Mouse (Mus musculus) spleen, adult 2 months (tissue): ENCODE results near the gene Cyp4f39. TPM values are rescaled to one million over a fixed set of nuclear protein-coding genes. Genes with fewer than 3 reads are reported as not detected.

Experiments used
- DNase-seq, 2 experiments: peaks; one replicate each; pipeline versions ENCODE4 v3.0.0 to v3.0.0-alpha.2; 2012 to 2021; ENCODE audit warnings: low spot score in 2 of 2, low read depth in 1 of 2
- H3K27ac ChIP-seq: fragments of 200-500 bp; 2 replicates; pipeline ENCODE4 v1.5.1; 2012; ENCODE audit warnings: low read length, inconsistent platforms; ENCODE audit not compliant: insufficient read depth
- H3K27me3 ChIP-seq: fragments of 200-500 bp; 2 replicates; pipeline ENCODE4 v1.6.1; 2012; ENCODE audit warnings: mild to moderate bottlenecking, moderate library complexity, low read length, inconsistent platforms; ENCODE audit not compliant: control insufficient read depth, insufficient read depth
- H3K36me3 ChIP-seq: fragments of 200-500 bp; 2 replicates; pipeline ENCODE4 v1.6.1; 2012; ENCODE audit warnings: mild to moderate bottlenecking, low read length, inconsistent platforms; ENCODE audit not compliant: control insufficient read depth, insufficient read depth
- H3K4me1 ChIP-seq: fragments of 200-500 bp; 2 replicates; pipeline ENCODE4 v1.6.1; 2011; ENCODE audit warnings: inconsistent platforms; ENCODE audit not compliant: control insufficient read depth, insufficient read depth, insufficient read length
- H3K4me3 ChIP-seq: fragments of 200-500 bp; 2 replicates; pipeline ENCODE4 v1.5.1; 2011; ENCODE audit warnings: mild to moderate bottlenecking, inconsistent platforms; ENCODE audit not compliant: insufficient read depth, insufficient read length; ENCODE audit errors: extremely low read depth
- CTCF ChIP-seq: fragments of 200-500 bp; IDR thresholded peaks from 2 replicates; pipeline ENCODE4 v1.5.1; 2011; ENCODE audit warnings: mild to moderate bottlenecking, inconsistent platforms; ENCODE audit not compliant: insufficient read depth, insufficient read length, insufficient replicate concordance; ENCODE audit errors: extremely low read depth
- POLR2A ChIP-seq: fragments of 200-500 bp; IDR thresholded peaks from 2 replicates; pipeline ENCODE4 v1.6.1; 2011; ENCODE audit warnings: low read depth, low read length, inconsistent platforms
- WGBS: fragments of 180-500 bp; shearing (Covaris S2); methylation state at CpG from one replicate; pipeline ENCODE4 v1.1.7; 2018; 5-methylcytosine and 5-hydroxymethylcytosine counted together
- polyA plus RNA-seq: library from polyadenylated mRNA; depleted of rRNA; stranded (reverse); fragments of >200 nt; gene quantifications from 2 replicates; pipeline ENCODE4 v1.2.3, GENCODE M21; 2012; rRNA removed

Cyp4f39 gene
- polyA plus RNA-seq, result 0.07 and 0.39 TPM in 2 replicates

DNA sequence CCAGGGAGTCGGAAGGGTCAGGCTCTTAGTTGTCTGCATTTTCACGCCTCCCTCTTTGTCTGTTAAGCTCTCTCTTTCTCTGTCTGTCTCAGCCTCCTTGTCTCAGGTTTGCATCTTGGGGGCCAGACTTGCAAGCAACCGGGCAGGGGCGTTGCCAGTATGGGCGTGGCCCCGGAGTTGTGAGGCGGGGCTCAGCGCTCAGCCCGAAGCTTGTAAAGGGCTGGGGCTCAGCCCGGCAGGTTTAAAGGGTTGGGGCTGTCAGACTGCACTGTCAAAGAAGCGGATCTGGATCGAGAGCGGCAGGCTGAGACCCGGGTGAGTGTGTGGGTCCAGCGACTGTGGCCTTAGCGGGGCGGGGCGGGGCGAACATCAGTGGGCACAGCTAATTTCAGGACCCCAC is at the start of gene Cyp4f39:
Gene Cyp4f39, plus strand, starts transcription at position 242 of the 400 bp plus-strand sequence.
- no peaks in the 10 kb centered on the region for H3K36me3 ChIP-seq
- WGBS, result 9% methylated on average over 19 of the region's 19 CpGs
- H3K27me3 ChIP-seq, result no peaks in the 10 kb centered on the region
- no peak within 1 kb of the TSS for H3K4me3 ChIP-seq
- DNase-seq, result no peak
- TF ChIP-seq CTCF, result no peak
- TF ChIP-seq POLR2A, result no peak
- H3K27ac ChIP-seq, result no peak within 1 kb of the TSS
- no peaks in the 10 kb centered on the region for H3K4me1 ChIP-seq

DNA sequence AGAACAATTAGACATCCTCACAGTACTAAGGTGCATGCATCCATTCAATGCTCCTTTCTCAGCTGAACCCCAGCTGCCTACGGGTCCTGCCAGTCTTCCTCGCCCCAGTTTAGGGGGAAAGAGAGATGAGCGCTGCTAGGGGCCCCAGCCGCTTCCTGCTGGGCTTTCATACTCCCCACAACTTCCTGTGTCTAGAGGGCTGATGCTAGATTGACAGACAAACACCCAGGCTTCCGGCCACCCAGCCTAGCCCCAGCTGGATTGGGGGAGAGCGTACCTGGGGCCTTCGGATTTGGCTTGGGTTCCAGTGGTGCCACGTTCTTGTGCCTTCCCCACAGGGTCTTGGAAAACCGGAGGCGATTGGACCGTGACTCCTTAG is 49.8 kb upstream of the Cyp4f39 start:
- peak overlapping the region; percentile 92 for H3K4me3 ChIP-seq
- H3K36me3 ChIP-seq, result peaks cover 10% of the 10 kb centered on the region
- DNase-seq, result peak; percentile 40 to 72
- no peaks in the 10 kb centered on the region for H3K27me3 ChIP-seq
- peak overlapping the region; percentile 95 for H3K27ac ChIP-seq
- WGBS, result 5% methylated on average over 11 of the region's 11 CpGs
- no peak for TF ChIP-seq POLR2A
- TF ChIP-seq CTCF, result no peak
- H3K4me1 ChIP-seq, result peaks cover 3% of the 10 kb centered on the region; the same call in 1 of the 2 replicates

DNA sequence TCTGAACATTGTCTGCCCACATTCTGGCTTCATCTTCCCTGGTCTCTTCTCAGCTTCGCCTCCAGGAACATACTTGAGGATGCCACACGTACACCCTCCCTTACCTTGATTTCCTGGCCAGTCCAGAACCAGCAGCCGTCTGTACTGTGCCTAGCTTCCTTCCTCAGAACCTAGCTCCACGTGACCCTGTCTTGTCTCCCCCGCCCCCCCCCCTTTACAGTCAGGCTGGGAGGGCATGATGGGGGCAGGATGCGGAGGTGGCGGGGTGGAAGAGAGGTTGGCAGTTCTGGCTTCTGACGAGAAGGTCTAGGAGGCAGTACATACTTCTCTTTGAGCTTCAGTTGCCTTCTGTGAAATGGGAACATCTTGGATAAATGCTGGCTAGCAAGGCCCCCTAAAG is 49.1 kb upstream of the Cyp4f39 start, which contains the start of gene Rasal3:
Gene Rasal3, minus strand, starts transcription at position 167 of the 400 bp plus-strand sequence.
- peak within 1 kb of the TSS; percentile 95 for H3K27ac ChIP-seq
- peaks cover 5% of the 10 kb centered on the region for H3K36me3 ChIP-seq
- peak within 1 kb of the TSS; percentile 92 for H3K4me3 ChIP-seq
- TF ChIP-seq CTCF, result no peak
- TF ChIP-seq POLR2A, result peak; percentile 55
- DNase-seq, result peak; percentile 67 to 70
- 4% methylated on average over 8 of the region's 8 CpGs for WGBS
- no peaks in the 10 kb centered on the region for H3K27me3 ChIP-seq
- H3K4me1 ChIP-seq, result peaks cover 3% of the 10 kb centered on the region; the same call in 1 of the 2 replicates

DNA sequence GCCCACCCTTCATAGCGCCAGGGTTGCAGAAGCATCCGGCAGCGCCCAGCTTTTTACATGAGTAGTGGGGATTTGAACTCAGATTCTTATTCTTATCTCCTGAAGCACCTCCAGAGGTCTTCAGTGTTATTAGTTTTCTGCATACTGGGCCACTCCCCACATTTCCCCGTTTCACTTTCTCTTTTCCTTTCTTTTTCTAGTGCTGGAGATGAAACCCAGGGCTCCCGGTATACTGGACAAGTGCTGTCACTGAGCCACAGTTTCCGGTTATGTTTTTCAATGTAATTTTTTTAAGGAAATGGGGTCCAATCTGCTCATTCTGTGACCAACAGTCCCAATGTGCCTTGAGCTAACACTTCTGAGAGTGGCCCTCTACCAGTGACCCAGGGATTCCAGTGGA is 40.6 kb upstream of the Cyp4f39 start:
- no peak for TF ChIP-seq CTCF
- TF ChIP-seq POLR2A, result no peak
- Histone ChIP-seq H3K4me3 (no peak overlapping the region), H3K27me3 (no peaks in the 10 kb centered on the region), H3K4me1 (no peaks in the 10 kb centered on the region), H3K36me3 (peaks cover 23% of the 10 kb centered on the region), H3K27ac (no peak overlapping the region)
- no peak for DNase-seq
- WGBS, result 63% methylated on average over 6 of the region's 6 CpGs

DNA sequence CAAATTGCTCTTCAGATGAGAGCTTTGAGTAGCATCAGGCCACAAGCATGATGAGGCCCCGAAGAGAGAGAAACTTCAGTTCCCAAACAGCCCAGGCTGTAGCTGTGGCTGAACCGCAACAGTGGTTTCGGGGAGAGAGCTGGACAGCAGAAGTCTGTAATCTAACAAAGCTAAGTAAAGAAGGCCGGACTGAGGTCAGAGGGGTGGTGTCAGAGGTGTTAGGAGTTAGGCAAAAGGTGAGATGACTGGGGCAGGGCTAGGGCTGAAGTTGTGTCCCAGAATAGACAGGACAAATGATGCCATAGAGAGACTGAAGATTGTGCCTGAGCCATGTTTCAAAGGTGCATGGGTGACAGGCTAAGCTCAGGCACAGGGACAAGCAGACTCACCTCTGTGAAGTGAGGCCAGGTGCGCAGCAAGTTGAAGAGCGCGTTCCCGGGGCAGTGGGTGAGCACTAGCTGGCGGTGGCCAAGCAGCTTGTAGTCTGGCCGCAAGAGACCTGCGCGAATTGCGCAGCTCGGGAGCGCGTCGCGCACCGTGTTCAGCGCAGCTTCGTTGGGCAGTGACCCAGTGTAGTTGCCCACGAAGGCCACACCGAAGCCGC is 37.0 kb upstream of the Cyp4f39 start:
- DNase-seq, result no peak
- no peak overlapping the region for H3K27ac ChIP-seq
- 94% methylated on average over 24 of the region's 24 CpGs for WGBS
- H3K4me3 ChIP-seq, result no peak overlapping the region
- TF ChIP-seq CTCF (no peak), POLR2A (no peak)
- H3K4me1 ChIP-seq, result no peaks in the 10 kb centered on the region
- H3K27me3 ChIP-seq, result no peaks in the 10 kb centered on the region
- H3K36me3 ChIP-seq, result peaks cover 32% of the 10 kb centered on the region

DNA sequence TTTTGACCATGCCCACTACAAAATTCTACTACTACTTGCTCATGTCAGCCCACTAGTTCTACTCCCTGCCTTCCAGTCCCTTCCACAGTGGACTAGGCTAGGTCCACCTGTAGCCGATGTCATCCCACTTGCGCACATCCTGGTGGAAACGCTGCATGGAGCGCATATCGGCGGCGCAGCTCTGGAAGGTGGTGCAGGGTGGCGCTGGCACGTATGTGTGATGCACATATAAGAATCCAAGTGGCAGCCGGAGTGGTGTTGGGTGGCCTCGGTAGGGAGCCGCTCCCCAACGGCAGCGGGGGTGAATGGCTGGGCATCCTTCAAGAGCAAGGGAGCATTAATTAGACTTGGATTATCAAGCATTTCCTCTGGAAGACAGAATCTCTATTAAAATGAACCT is 35.8 kb upstream of the Cyp4f39 start:
- H3K4me3 ChIP-seq, result no peak overlapping the region
- 93% methylated on average over 14 of the region's 14 CpGs for WGBS
- H3K36me3 ChIP-seq, result peaks cover 32% of the 10 kb centered on the region
- no peaks in the 10 kb centered on the region for H3K27me3 ChIP-seq
- H3K4me1 ChIP-seq, result peaks cover 4% of the 10 kb centered on the region; the same call in 1 of the 2 replicates
- no peak for TF ChIP-seq CTCF
- TF ChIP-seq POLR2A, result no peak
- H3K27ac ChIP-seq, result no peak overlapping the region
- DNase-seq, result no peak

DNA sequence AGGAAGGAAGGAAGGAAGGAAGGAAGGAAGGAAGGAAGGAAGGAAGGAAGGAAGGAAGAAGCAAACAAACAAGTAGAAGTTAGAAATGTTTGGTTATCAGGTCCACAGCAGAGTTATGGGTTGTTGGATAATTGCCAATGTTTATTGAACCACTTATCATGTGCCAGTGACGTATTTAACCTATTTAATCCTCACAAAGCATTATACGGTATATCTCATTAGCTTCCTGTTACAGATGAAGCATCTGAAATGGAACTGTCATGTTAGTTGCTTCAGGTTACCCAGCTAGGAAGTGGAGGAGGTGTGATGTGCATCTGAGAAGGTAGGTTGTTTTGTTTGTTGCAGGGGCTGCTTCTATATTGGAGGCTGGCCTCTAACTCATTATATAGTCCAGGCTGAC is 32.5 kb upstream of the Cyp4f39 start:
- Histone ChIP-seq H3K4me3 (no peak overlapping the region), H3K4me1 (peaks cover 6% of the 10 kb centered on the region; the same call in 1 of the 2 replicates), H3K36me3 (peaks cover 22% of the 10 kb centered on the region), H3K27ac (no peak overlapping the region), H3K27me3 (no peaks in the 10 kb centered on the region)
- TF ChIP-seq CTCF (no peak), POLR2A (no peak)
- 78% methylated on average over 2 of the region's 2 CpGs for WGBS
- no peak for DNase-seq

DNA sequence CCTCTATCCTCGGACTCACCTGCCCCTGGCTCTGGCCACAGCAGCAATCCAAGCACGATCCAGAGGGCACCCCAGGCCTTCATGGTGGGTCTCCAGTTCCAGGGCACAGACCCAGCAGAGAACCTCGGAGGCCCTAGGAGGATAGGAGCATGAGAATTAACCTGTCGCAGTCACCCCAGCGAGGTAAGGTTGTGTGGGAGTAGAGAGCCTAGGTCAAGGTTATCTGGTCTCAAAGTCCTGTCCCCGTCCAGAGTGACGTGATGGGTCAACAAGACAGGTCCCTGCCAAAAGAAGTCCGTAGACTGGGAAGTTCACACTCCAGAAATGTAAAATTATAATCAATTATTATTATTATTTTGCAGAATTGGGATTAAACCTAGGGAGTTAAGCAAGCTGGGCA is 31.7 kb upstream of the Cyp4f39 start:
- 88% methylated on average over 8 of the region's 8 CpGs for WGBS
- no peaks in the 10 kb centered on the region for H3K27me3 ChIP-seq
- peaks cover 17% of the 10 kb centered on the region for H3K36me3 ChIP-seq
- no peak overlapping the region for H3K4me3 ChIP-seq
- DNase-seq, result no peak
- no peak for TF ChIP-seq POLR2A
- no peak for TF ChIP-seq CTCF
- H3K4me1 ChIP-seq, result peaks cover 10% of the 10 kb centered on the region; the same call in 1 of the 2 replicates
- no peak overlapping the region for H3K27ac ChIP-seq
